Mouse (Mus musculus) midbrain, embryonic 12.5 days (tissue): Measurements from ENCODE around the gene Tns3. TPM values are rescaled to one million over a fixed set of nuclear protein-coding genes. Genes with fewer than 3 reads are reported as not detected.

Experiments
- ATAC-seq: fragments of 200-750 bp; cut with Nextera tagmentation; 2 replicates; pipeline ENCODE4 v1.8.0; 2017; ENCODE audit warnings: low read depth, moderate TSS enrichment, moderate library complexity; ENCODE audit not compliant: low FRiP score
- H3K27ac ChIP-seq: fragments of 300-500 bp; sonication (generic); replicated peaks from 2 replicates; pipeline ENCODE4 v1.5.1; 2016; ENCODE audit warnings: mild to moderate bottlenecking
- H3K27me3 ChIP-seq: fragments of 300-500 bp; sonication (generic); 2 replicates; pipeline ENCODE4 v1.6.1; 2016; ENCODE audit warnings: mild to moderate bottlenecking
- H3K36me3 ChIP-seq: fragments of 300-500 bp; sonication (generic); 2 replicates; pipeline ENCODE4 v1.6.1; 2016
- H3K4me1 ChIP-seq: fragments of 300-500 bp; sonication (generic); 2 replicates; pipeline ENCODE4 v1.6.1; 2016
- H3K4me2 ChIP-seq: fragments of 300-500 bp; sonication (generic); replicated peaks from 2 replicates; pipeline ENCODE4 v1.6.1; 2016; ENCODE audit warnings: mild to moderate bottlenecking, moderate library complexity
- H3K4me3 ChIP-seq: fragments of 300-500 bp; sonication (generic); 2 replicates; pipeline ENCODE4 v1.5.1; 2016; ENCODE audit warnings: mild to moderate bottlenecking
- H3K9ac ChIP-seq: fragments of 300-500 bp; sonication (generic); replicated peaks from 2 replicates; pipeline ENCODE4 v1.6.1; 2016; ENCODE audit warnings: mild to moderate bottlenecking, moderate library complexity
- H3K9me3 ChIP-seq: fragments of 300-500 bp; sonication (generic); 2 replicates; pipeline ENCODE4 v1.6.1; 2016; ENCODE audit warnings: mild to moderate bottlenecking
- WGBS: fragments of 180-500 bp; shearing (Covaris S2); methylation state at CpG from one replicate; pipeline ENCODE4 v1.1.7; 2016; 5-methylcytosine and 5-hydroxymethylcytosine counted together
- polyA plus RNA-seq: library from polyadenylated mRNA; unstranded; fragments of >200 nt; fragmentation: Nextera tagmentation; extraction: Ambion mirVana; gene quantifications from 2 replicates; pipeline ENCODE4 v1.2.1, GENCODE M21; 2016

The Tns3 gene
- polyA plus RNA-seq, 1 experiment from 2014 or later: 11.8 TPM

DNA sequence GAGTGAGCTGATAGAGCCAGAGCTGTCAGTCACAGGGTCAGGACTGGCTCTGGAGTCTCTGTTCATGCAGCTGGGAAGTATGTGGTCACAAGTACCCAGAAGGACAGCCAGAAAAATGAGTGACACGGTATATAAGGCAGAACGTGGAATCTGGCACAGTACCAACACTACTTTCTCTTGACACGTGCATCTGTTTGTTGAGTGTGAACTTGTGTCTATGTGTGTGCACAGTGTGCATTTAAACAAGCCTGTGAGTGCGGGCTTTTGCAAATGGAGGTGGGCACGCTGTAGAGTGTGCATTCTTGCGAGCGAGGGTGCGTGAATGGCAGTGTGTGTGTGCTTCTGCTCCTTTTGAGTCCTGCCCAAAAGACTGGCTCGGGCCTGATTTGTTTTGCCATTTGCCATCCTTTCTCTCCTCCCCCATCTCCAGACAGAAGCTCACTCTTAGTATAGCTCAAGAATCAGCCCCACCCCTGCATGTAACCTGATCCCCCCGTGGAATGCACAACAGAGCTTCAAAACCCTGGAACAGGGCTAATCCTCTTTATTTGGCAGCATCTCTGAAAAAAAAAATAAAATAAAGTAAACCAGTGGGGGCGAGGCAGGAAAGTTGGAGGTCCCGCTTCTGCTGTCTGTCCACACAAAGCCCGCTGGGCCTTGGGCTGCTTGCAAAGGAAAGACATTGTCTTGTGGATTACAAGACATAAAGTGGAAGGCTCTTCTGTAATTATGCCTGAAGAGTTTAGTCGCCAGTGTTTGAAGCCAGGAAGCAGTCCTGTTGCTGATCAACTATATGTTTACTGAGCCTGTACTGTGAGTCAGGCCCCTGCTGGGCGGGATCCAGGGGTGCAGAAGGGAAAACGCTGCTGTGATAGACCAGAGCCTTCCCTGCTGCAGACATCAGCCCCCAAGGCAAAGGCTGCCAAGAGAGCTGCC, 28.5 kb upstream of the Tns3 start:
- 5% methylated on average over 16 of the region's 16 CpGs for WGBS
- peak; percentile 88 for ATAC-seq
- Histone ChIP-seq H3K36me3 (no peaks in the 10 kb centered on the region), H3K4me1 (peaks cover 25% of the 10 kb centered on the region), H3K9me3 (no peaks in the 10 kb centered on the region), H3K27ac (peak overlapping the region; percentile 58), H3K9ac (no peak overlapping the region; the same call in 1 of the 2 replicates), H3K4me3 (no peak overlapping the region), H3K27me3 (peaks cover 11% of the 10 kb centered on the region; the same call in 1 of the 2 replicates), H3K4me2 (peak overlapping the region; percentile 32)

DNA sequence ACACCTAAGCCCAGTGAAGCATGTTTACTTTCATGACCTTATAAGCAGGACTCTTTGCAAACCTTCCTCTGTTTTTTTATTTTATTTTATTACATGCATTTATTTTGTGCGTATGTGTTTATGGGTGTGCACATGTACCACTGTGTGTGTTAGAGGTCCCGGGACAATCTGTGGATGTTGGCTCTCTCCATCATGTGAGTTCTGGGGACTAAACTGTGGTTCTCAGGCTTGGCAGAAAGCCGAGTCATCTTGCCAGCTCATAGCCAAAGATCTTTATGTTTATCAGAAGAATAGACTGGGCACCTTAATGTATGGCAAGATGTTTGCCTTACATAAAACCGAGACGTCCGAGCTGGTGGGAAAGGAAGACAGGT, 27.8 kb upstream of the Tns3 start:
- no peak overlapping the region for H3K4me3 ChIP-seq
- WGBS: 59% methylated on average over 6 of the region's 6 CpGs
- H3K9me3 ChIP-seq: no peaks in the 10 kb centered on the region
- no peaks in the 10 kb centered on the region for H3K36me3 ChIP-seq
- no peak overlapping the region for H3K9ac ChIP-seq
- H3K27me3 ChIP-seq: peaks cover 11% of the 10 kb centered on the region; the same call in 1 of the 2 replicates
- no peak for ATAC-seq
- H3K4me2 ChIP-seq: no peak overlapping the region; the same call in 1 of the 2 replicates
- peaks cover 25% of the 10 kb centered on the region for H3K4me1 ChIP-seq
- peak overlapping the region; percentile 58; the same call in 1 of the 2 replicates for H3K27ac ChIP-seq

DNA sequence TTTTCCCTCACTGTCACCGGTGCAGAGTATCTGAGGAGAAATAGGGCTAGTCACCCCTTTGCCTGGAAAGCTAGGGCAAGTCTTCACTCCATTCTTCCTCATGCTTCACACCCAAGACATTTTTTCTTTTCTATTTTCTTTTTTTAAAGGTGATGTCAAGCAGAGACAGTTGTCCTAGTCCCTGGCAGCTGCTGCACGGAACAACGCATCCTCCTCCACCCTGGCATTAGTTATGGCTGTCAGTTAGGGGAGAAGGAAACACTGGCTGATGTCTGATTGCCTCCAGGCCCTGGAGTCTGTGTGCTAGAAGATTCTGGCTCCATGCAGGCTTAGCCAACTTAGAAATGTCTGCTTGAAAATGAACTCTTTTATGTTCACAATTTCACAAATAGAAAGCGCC, 27.3 kb upstream of the Tns3 start:
- 66% methylated on average over 4 of the region's 4 CpGs for WGBS
- no peaks in the 10 kb centered on the region for H3K9me3 ChIP-seq

DNA sequence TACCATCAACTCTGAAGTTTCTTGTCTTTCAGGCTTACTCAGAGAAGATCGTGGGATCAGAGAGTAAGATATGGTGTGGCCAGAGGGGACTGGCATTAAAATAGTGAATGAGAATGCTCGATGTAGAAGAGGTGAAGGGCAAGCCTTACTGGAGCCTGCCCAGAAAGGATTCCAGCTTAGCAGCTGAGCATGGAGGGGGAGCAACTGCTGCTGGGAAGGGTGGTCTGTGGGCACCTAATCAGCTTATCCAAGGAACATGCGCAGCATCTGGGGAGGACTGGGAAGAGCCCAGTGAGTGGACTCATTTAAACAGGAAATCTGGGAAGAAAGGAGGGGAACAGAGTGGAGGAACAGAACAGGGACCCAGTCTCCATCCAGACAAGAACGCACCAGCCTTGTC, 26.3 kb upstream of the Tns3 start:
- Histone ChIP-seq H3K4me3 (no peak overlapping the region), H3K4me2 (no peak overlapping the region), H3K9me3 (no peaks in the 10 kb centered on the region), H3K36me3 (no peaks in the 10 kb centered on the region), H3K27me3 (peaks cover 13% of the 10 kb centered on the region), H3K4me1 (peaks cover 25% of the 10 kb centered on the region), H3K27ac (no peak overlapping the region), H3K9ac (no peak overlapping the region)
- no peak for ATAC-seq
- 60% methylated on average over 4 of the region's 4 CpGs for WGBS

More for the DNA sequence above, 27.3 kb upstream of the Tns3 start:
- H3K36me3 ChIP-seq: no peaks in the 10 kb centered on the region
- H3K9ac ChIP-seq: no peak overlapping the region
- no peak for ATAC-seq
- peaks cover 16% of the 10 kb centered on the region; the same call in 1 of the 2 replicates for H3K27me3 ChIP-seq
- H3K4me2 ChIP-seq: no peak overlapping the region
- no peak overlapping the region for H3K4me3 ChIP-seq
- peaks cover 25% of the 10 kb centered on the region for H3K4me1 ChIP-seq
- no peak overlapping the region for H3K27ac ChIP-seq

DNA sequence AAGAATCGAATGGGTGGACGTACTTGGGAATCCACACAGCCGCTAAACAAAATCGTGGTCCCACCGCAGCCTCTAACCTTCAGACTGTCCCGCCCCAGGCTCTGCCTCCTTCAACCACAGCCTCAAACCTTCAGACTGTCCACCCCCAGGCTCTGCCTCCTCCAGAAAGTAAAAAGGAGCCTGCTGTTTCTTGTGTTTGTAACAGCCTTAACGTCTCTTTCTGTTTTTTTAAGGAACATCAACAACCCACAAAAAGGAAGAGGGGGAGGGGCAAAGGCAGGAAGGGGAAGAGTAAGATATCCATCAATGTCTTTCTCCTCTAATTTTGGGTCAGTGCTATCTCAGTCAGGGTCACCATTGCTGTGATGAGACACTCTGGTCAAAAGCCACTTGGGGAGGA, 25.2 kb upstream of the Tns3 start:
- no peak overlapping the region for H3K27ac ChIP-seq
- H3K4me3 ChIP-seq: no peak overlapping the region
- no peak overlapping the region for H3K4me2 ChIP-seq
- no peaks in the 10 kb centered on the region for H3K9me3 ChIP-seq
- no peaks in the 10 kb centered on the region for H3K36me3 ChIP-seq
- ATAC-seq: no peak
- H3K4me1 ChIP-seq: peaks cover 25% of the 10 kb centered on the region
- H3K9ac ChIP-seq: no peak overlapping the region
- H3K27me3 ChIP-seq: peaks cover 11% of the 10 kb centered on the region
- 91% methylated on average over 7 of the region's 7 CpGs for WGBS

DNA sequence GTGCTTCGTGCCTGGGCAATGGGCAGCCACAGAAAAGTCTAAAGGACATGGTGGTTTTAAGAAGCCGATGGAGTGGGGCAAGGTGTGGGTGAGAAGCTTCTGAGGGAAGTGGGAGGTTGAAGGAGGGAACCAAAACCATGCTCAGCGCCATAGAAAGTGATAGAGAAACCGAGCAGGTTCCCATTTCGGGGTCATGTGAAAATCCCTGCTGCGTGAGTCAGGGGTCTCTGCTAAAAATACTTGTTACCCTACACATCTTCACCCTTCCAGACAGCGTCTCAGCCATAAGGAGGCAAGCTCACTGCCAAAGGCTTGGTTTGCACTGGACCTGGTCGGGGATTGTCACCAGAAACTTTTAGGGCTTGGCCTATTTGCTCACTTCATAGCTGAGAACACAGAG, 24.6 kb upstream of the Tns3 start:
- H3K27me3 ChIP-seq: peaks cover 9% of the 10 kb centered on the region
- no peak overlapping the region for H3K9ac ChIP-seq
- no peak overlapping the region for H3K27ac ChIP-seq
- 93% methylated on average over 8 of the region's 8 CpGs for WGBS
- peaks cover 25% of the 10 kb centered on the region for H3K4me1 ChIP-seq
- ATAC-seq: no peak
- no peaks in the 10 kb centered on the region for H3K9me3 ChIP-seq
- no peak overlapping the region for H3K4me2 ChIP-seq
- no peaks in the 10 kb centered on the region for H3K36me3 ChIP-seq
- no peak overlapping the region for H3K4me3 ChIP-seq

DNA sequence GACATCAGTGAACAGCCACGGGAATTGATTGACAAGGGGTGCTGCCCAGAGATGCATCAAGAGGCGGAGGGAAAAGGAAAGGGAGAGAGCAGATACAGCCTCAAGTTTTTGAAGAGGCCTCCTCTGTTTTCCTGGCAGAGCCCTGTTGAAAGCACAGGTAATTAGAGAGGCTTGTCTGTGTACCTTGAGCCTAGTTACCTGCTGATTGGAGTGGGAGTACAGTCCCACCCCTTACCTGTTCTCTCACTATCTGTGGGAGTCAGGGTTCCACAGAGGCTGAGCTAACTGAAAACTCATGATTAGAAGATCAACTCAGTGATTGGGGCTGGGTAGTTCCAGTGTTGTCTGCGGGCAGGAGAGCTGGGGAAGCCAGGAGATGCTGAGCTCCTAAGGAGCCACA, 22.2 kb upstream of the Tns3 start:
- Histone ChIP-seq H3K4me1 (peaks cover 5% of the 10 kb centered on the region; the same call in 1 of the 2 replicates), H3K9ac (no peak overlapping the region), H3K27ac (no peak overlapping the region), H3K27me3 (peaks cover 9% of the 10 kb centered on the region), H3K4me3 (no peak overlapping the region), H3K9me3 (no peaks in the 10 kb centered on the region), H3K4me2 (no peak overlapping the region), H3K36me3 (no peaks in the 10 kb centered on the region)
- WGBS: 83% methylated on average over 3 of the region's 3 CpGs
- ATAC-seq: no peak

DNA sequence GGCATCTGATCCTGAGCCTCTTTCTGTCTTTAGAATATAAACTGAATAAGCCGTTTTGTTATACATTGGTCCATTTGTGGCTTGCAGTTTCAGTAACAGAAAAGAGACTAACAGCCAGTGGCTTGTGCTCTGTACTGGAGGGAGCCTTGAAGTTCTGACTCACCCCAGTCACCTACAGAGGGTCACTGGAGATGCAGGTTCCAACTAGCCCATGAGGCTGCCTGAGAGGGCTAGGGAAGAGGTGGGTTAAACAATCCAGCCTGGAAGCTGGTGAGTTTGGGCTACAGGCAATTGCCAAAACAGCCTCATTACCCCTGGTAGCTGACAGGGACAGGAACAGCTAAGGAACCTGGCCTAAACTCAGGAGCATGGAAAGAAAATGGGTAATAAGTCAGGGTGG, 21.7 kb upstream of the Tns3 start:
- Histone ChIP-seq H3K4me1 (peaks cover 5% of the 10 kb centered on the region; the same call in 1 of the 2 replicates), H3K27me3 (peaks cover 9% of the 10 kb centered on the region; the same call in 1 of the 2 replicates), H3K9ac (no peak overlapping the region), H3K4me2 (no peak overlapping the region), H3K27ac (no peak overlapping the region), H3K4me3 (no peak overlapping the region), H3K9me3 (no peaks in the 10 kb centered on the region), H3K36me3 (no peaks in the 10 kb centered on the region)
- ATAC-seq: no peak
- 93% methylated on average over 1 of the region's 1 CpGs for WGBS

DNA sequence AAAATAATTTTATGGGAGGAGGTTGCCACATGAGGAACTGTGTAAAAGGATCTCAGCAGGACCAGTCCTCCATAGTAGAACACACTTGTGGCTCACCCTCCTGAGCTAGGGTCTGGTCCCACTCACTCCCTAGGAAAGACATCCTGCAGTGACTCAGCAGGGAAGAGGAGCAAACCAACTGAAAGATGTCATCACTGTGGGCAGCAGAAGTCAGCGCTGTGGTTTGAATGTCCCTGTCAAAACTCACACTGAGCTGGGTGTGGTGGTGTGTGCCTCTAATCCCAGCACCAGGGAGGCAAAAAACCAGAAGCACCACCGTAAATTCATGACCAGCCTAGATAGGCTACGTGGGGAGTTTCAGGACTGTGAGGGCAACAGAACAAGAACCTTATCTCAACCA, 20.9 kb upstream of the Tns3 start:
- no peak for ATAC-seq

DNA sequence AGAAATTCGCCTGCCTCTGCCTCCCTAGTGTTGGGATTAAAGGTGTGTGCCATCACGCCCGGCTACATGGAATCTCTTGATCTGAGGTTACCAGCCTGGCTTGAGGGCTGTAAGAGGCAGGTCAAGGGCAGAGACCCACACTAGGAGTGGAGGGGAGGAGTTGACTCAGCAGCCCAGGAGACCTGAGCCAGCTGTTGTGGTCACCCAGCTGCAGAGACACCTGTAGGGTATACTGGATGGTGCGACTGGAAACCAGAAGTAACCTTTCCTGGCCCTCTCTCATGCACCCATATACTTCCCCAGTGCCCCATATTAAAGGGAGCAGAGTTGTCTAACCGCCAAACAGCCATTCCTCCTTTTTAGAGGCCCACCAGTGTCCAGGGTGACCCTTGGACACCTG, 19.9 kb upstream of the Tns3 start:
- H3K4me1 ChIP-seq: peaks cover 8% of the 10 kb centered on the region; the same call in 1 of the 2 replicates
- H3K4me2 ChIP-seq: no peak overlapping the region
- H3K27ac ChIP-seq: no peak overlapping the region
- H3K36me3 ChIP-seq: no peaks in the 10 kb centered on the region
- H3K9ac ChIP-seq: no peak overlapping the region
- no peak overlapping the region for H3K4me3 ChIP-seq
- no peaks in the 10 kb centered on the region for H3K9me3 ChIP-seq
- 88% methylated on average over 5 of the region's 5 CpGs for WGBS
- peaks cover 4% of the 10 kb centered on the region; the same call in 1 of the 2 replicates for H3K27me3 ChIP-seq
- ATAC-seq: no peak

More for the DNA sequence above, 20.9 kb upstream of the Tns3 start:
- 57% methylated on average over 3 of the region's 3 CpGs for WGBS
- peaks cover 8% of the 10 kb centered on the region; the same call in 1 of the 2 replicates for H3K4me1 ChIP-seq
- H3K4me3 ChIP-seq: no peak overlapping the region
- no peaks in the 10 kb centered on the region for H3K9me3 ChIP-seq
- peaks cover 4% of the 10 kb centered on the region; the same call in 1 of the 2 replicates for H3K27me3 ChIP-seq
- no peaks in the 10 kb centered on the region for H3K36me3 ChIP-seq
- no peak overlapping the region for H3K9ac ChIP-seq
- H3K27ac ChIP-seq: no peak overlapping the region
- H3K4me2 ChIP-seq: no peak overlapping the region

DNA sequence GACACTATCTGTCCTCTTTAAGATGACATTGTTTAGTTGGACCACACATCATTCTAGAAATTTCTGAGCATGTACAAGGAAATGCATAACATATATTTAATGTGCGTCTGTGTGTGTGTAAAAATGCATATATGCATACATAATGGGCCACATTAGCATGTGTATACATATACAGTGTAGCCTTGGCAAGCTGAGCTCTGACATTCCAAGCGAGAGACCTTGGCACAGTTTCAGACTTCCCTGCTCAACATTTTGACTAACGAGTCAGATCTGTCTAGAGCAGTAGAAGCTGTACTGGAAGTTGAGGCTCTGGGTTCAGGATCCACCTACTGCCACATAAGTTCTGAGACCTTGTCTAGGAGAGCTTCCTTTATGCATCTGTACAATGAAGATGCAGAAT, 17.0 kb upstream of the Tns3 start:
- ATAC-seq: no peak
- H3K27ac ChIP-seq: no peak overlapping the region
- WGBS: 86% methylated on average over 3 of the region's 3 CpGs

DNA sequence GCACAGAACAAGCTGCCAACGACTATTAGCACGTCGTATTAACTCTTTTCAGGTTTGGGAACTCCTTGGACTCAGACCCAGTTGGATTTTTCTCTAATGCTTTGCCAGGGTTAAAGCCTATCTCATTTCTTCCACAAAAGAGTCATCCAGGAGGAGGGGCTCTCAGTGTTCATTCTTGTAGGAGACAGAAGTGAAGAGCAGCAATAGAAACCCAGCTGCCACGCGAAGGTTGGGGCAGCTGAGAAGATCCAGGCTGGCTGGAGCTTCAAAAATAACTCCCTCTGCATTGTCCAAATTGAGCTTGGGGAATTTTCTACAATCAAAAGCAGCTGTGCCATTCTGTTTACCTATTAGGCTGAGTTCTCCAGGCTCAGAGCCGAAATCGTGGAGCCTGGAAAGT, 16.3 kb upstream of the Tns3 start:
- H3K9me3 ChIP-seq: no peaks in the 10 kb centered on the region
- H3K4me1 ChIP-seq: peaks cover 8% of the 10 kb centered on the region; the same call in 1 of the 2 replicates
- H3K27ac ChIP-seq: no peak overlapping the region
- no peak for ATAC-seq
- H3K4me2 ChIP-seq: no peak overlapping the region
- H3K27me3 ChIP-seq: no peaks in the 10 kb centered on the region
- no peaks in the 10 kb centered on the region for H3K36me3 ChIP-seq
- no peak overlapping the region for H3K9ac ChIP-seq
- WGBS: 52% methylated on average over 7 of the region's 7 CpGs
- H3K4me3 ChIP-seq: no peak overlapping the region

More for the DNA sequence above, 17.0 kb upstream of the Tns3 start:
- H3K27me3 ChIP-seq: no peaks in the 10 kb centered on the region; the same call in 1 of the 2 replicates
- no peak overlapping the region for H3K9ac ChIP-seq
- H3K9me3 ChIP-seq: no peaks in the 10 kb centered on the region
- peaks cover 8% of the 10 kb centered on the region; the same call in 1 of the 2 replicates for H3K4me1 ChIP-seq
- H3K36me3 ChIP-seq: no peaks in the 10 kb centered on the region
- no peak overlapping the region for H3K4me3 ChIP-seq
- no peak overlapping the region for H3K4me2 ChIP-seq
